Mouse (Mus musculus) embryo, embryonic 9.5 days (tissue): ENCODE measurements around the gene Slc39a3.

Source experiments
- DNase-seq: peaks from one replicate; pipeline ENCODE4 v3.0.0-alpha.2; 2017; ENCODE audit errors: extremely low spot score

Gene Slc39a3

DNA sequence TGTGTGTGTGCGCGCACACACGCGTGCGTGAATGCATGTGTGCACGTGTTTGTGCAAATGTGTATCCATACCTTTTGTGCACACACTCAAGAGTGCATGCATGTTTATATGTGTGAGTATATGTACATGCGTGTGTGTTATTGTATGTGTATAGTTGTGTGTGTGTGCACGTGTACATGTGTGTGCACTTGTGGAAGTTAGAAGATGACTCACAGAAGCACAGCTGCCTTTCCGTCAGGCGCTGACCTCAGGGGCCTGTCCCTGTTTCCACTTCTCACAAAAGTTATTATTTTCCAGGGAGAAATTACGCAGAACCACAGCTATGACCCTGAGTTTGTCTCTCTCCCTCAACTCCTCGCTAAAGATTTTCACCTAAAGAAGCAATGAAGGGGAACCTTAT lies 53.0 kb downstream of the Slc39a3 start:
- DNase-seq = no peak

DNA sequence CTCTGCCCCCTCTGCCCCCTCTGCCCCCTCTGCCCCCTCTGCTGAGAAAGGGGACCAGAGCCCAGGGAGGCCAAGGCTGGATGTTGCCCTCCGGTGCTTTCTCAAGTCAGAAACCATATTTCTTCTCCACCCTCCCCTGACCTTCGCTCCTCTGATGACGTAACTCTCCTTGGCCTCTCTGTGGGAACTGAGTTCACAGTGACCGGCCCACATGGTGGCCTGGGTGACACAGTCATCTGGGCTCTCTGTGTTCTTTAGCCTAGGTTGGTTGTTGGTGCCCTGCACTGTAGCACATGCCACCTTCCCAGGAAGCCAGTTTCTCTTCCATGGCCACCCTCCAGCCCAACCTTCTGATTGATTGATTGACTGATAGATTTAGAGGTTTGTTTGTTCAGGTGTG lies 54.8 kb downstream of the Slc39a3 start:
- DNase-seq = no peak

DNA sequence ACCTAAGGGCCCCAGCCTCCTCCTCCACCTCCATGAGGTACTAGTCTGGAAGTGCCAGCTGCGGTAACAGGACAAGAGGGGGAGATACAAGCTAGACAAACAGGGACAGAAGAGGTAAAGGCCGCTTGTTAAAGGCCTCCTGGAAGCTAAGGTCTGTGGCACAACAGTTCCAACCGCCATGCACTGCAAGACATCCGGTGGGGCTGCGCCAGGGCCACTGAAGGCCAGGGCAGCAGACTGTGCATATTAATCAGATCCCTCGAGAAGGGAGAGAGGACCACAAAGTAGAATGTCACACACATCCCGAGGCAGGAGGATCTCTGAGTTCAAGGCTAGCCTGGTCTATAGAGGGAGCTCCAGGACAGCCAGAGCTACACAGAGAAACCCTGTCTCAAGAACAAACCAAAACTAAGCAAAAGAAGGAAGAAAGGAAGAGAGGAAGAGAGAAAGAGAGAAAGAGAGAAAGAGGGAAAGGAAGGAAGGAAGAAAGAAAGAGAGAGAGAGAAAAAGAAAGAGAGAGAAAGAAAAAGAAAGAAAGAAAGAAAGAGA lies 55.6 kb downstream of the Slc39a3 start:
- no peak for DNase-seq
